Mouse (Mus musculus): ENCODE data around the gene Plxnd1.

Gene Plxnd1

GRCm38 (mm10) chr6:115915601-115916445 is 79.0 kb downstream of the Plxnd1 start:
- DNase-seq, result no peak

GRCm38 (mm10) chr6:115914511-115915202 is 80.1 kb downstream of the Plxnd1 start:
- no peak for DNase-seq

GRCm38 (mm10) chr6:115913482-115913881 is 81.3 kb downstream of the Plxnd1 start:
- no peak for DNase-seq

GRCm38 (mm10) chr6:115911763-115912162 is 83.0 kb downstream of the Plxnd1 start:
- DNase-seq, result no peak

- peak; percentile 68 for DNase-seq
Observed at GRCm38 (mm10) chr6:115909940-115910339, 84.9 kb downstream of the Plxnd1 start.

GRCm38 (mm10) chr6:115909052-115909451 is 85.8 kb downstream of the Plxnd1 start:
- no peak for DNase-seq

- no peak for DNase-seq
Observed at GRCm38 (mm10) chr6:115908421-115908982, 86.3 kb downstream of the Plxnd1 start.

GRCm38 (mm10) chr6:115906871-115907270 is 87.9 kb downstream of the Plxnd1 start:
- no peak for DNase-seq

GRCm38 (mm10) chr6:115906455-115906854 is 88.3 kb downstream of the Plxnd1 start:
- DNase-seq, result no peak

GRCm38 (mm10) chr6:115905568-115905967 is 89.2 kb downstream of the Plxnd1 start:
- DNase-seq, result no peak

Measured in kidney, adult 18-20 months (tissue).